Mouse (Mus musculus): ENCODE data around the gene Olfr157. TPM values are rescaled to one million over a fixed set of nuclear protein-coding genes. Genes with fewer than 3 reads are reported as not detected.

Olfr157 gene
- polyA plus RNA-seq, 1 experiment from 2014 or later: not detected

Other genes with a start within 250 kb of the Olfr157 start
- gene Npr2, start 208.3 kb downstream of the Olfr157 start, polyA plus RNA-seq (2015; fragmentation: Nextera tagmentation; extraction: Ambion mirVana): 13.2 TPM in 2 replicates
- gene Spag8, start 186.6 kb downstream of the Olfr157 start, polyA plus RNA-seq (2015; fragmentation: Nextera tagmentation; extraction: Ambion mirVana): 6.9 and 7.0 TPM in 2 replicates
- gene Hint2, start 183.7 kb downstream of the Olfr157 start, polyA plus RNA-seq (2015; fragmentation: Nextera tagmentation; extraction: Ambion mirVana): 73.0 and 80.2 TPM in 2 replicates
- 14.2 and 15.4 TPM in 2 replicates for gene Tmem8b, start 171.2 kb downstream of the Olfr157 start, polyA plus RNA-seq (2015; fragmentation: Nextera tagmentation; extraction: Ambion mirVana)
- gene Fam221b, start 171.1 kb downstream of the Olfr157 start, polyA plus RNA-seq (2015; fragmentation: Nextera tagmentation; extraction: Ambion mirVana): 1.5 and 1.9 TPM in 2 replicates
- gene Olfr70, start 139.4 kb downstream of the Olfr157 start, polyA plus RNA-seq (2015; fragmentation: Nextera tagmentation; extraction: Ambion mirVana): not detected in 2 replicates
- gene Olfr71, start 129.9 kb downstream of the Olfr157 start, polyA plus RNA-seq (2015; fragmentation: Nextera tagmentation; extraction: Ambion mirVana): not detected in 2 replicates
- 0.39 and 0.64 TPM in 2 replicates for gene Hrct1, start 113.0 kb downstream of the Olfr157 start, polyA plus RNA-seq (2015; fragmentation: Nextera tagmentation; extraction: Ambion mirVana)
- gene Spaar, start 110.2 kb downstream of the Olfr157 start, polyA plus RNA-seq (2015; fragmentation: Nextera tagmentation; extraction: Ambion mirVana): 0.10 TPM in 1 of 2 replicates, not detected in the other
- not detected in 2 replicates for gene Olfr159, start 69.2 kb downstream of the Olfr157 start, polyA plus RNA-seq (2015; fragmentation: Nextera tagmentation; extraction: Ambion mirVana)
- not detected in 2 replicates for gene Olfr156, start 16.3 kb downstream of the Olfr157 start, polyA plus RNA-seq (2015; fragmentation: Nextera tagmentation; extraction: Ambion mirVana)
- not detected in 2 replicates for gene Olfr155, start 11.4 kb upstream of the Olfr157 start, polyA plus RNA-seq (2015; fragmentation: Nextera tagmentation; extraction: Ambion mirVana)
- 5.4 TPM in 2 replicates for gene Reck, start 35.3 kb upstream of the Olfr157 start, polyA plus RNA-seq (2015; fragmentation: Nextera tagmentation; extraction: Ambion mirVana)
- gene Glipr2, start 117.2 kb upstream of the Olfr157 start, polyA plus RNA-seq (2015; fragmentation: Nextera tagmentation; extraction: Ambion mirVana): 35.2 and 38.8 TPM in 2 replicates
- not detected in 2 replicates for gene Ccin, start 143.3 kb upstream of the Olfr157 start, polyA plus RNA-seq (2015; fragmentation: Nextera tagmentation; extraction: Ambion mirVana)
- gene Clta, start 164.3 kb upstream of the Olfr157 start, polyA plus RNA-seq (2015; fragmentation: Nextera tagmentation; extraction: Ambion mirVana): 342 and 343 TPM in 2 replicates
- gene Gne, start 244.0 kb upstream of the Olfr157 start, polyA plus RNA-seq (2015; fragmentation: Nextera tagmentation; extraction: Ambion mirVana): 25.1 and 28.6 TPM in 2 replicates

All from hindbrain, embryonic 15.5 days (tissue).